Mouse (Mus musculus): ENCODE data around the gene Car15. TPM values are rescaled to one million over a fixed set of nuclear protein-coding genes. Genes with fewer than 3 reads are reported as not detected.

Car15 gene
- polyA plus RNA-seq, 1 experiment: 3.2 TPM

- no peak for TF ChIP-seq FLI1 (IDR thresholded peaks at IDR 0.05; ENCODE audit: low read length)
- no peak for TF ChIP-seq GATA1 (IDR thresholded peaks at IDR 0.05; ENCODE audit: borderline replicate concordance, low read length)
- Histone ChIP-seq H3K36me3 (replicated peaks; ENCODE audit: low read length) (no peaks in the 10 kb centered on the region), H3K27me3 (replicated peaks) (peaks cover 98% of the 10 kb centered on the region), H3K9me3 (no peaks in the 10 kb centered on the region; the same call in 1 of the 2 replicates), H3K4me1 (peaks cover 62% of the 10 kb centered on the region), H3K4me3 (replicated peaks) (peak overlapping the region; percentile 91)
These were observed 33.2 kb downstream of the Car15 start for GRCm38 (mm10) chr16:17804982-17805381.

DNA sequence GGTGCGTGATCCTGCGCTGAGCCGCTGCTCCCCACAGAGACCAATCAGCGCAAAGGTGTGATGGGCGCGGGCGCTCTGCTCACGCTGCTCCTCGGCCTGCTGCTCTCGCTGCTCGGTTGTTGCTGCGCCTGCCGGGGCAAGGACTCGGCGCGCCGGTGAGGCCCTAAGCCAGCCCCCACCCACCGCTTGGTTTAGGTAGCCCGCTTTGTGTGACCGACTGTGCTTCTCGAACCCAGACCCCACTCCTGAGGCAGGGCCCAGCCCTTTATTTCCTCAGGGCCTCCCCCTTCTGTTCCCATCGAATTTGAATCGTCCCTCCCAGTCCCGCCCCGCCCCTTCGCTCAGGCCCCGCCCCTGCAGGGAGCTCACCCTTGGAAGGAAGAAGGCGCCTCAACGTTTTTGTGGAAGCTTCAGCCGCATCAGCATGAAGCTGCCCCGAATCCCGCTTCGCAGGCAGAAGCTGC is 33.7 kb downstream of the Car15 start:
- H3K4me3 ChIP-seq (replicated peaks): peak overlapping the region; percentile 91
- TF ChIP-seq GATA1 (IDR thresholded peaks at IDR 0.05; ENCODE audit: borderline replicate concordance, low read length): no peak
- no peak for TF ChIP-seq FLI1 (IDR thresholded peaks at IDR 0.05; ENCODE audit: low read length)
- H3K27me3 ChIP-seq (replicated peaks): peaks cover 98% of the 10 kb centered on the region
- no peaks in the 10 kb centered on the region for H3K36me3 ChIP-seq (replicated peaks; ENCODE audit: low read length)
- peaks cover 57% of the 10 kb centered on the region for H3K4me1 ChIP-seq
- H3K9me3 ChIP-seq: no peaks in the 10 kb centered on the region; the same call in 1 of the 2 replicates

DNA sequence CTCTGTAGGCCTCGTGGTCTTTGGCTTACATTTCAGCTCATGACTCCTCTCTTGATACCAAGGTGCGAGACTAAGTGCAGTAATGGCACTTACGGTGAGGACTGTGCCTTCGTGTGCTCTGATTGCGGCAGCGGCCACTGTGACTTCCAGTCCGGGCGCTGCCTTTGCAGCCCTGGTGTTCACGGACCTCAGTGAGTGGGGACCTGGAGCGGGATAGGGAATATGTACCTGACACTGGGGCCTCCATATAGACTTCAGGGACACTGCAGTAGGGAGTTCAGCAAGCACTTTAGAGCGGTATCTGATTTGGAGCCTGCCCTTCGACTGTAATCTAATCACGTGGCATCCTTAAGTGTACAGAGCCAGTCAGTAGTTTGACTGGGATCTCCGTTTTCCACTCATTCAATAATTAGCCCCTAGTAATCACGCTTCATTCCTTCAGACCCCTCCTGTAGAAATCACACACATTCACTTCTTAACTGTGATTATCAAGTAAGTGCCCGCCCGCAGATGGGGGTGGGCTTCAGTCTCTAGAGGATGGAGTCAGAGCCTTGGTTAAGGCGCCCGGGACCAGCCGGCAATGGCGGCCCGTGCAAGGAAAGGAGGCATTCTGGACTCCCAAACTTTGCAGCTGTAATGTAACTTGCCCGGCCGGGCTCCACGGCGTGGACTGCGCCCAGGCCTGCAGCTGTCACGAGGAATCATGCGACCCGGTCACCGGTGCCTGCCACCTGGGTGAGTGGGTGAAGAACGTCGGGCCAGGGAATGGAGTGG is 34.3 kb downstream of the Car15 start:
- Histone ChIP-seq H3K4me3 (replicated peaks) (peak overlapping the region; percentile 91), H3K36me3 (replicated peaks; ENCODE audit: low read length) (no peaks in the 10 kb centered on the region), H3K4me1 (peaks cover 51% of the 10 kb centered on the region), H3K27me3 (replicated peaks) (peaks cover 98% of the 10 kb centered on the region), H3K9me3 (no peaks in the 10 kb centered on the region; the same call in 1 of the 2 replicates)
- no peak for TF ChIP-seq GATA1 (IDR thresholded peaks at IDR 0.05; ENCODE audit: borderline replicate concordance, low read length)
- TF ChIP-seq FLI1 (IDR thresholded peaks at IDR 0.05; ENCODE audit: low read length): no peak

DNA sequence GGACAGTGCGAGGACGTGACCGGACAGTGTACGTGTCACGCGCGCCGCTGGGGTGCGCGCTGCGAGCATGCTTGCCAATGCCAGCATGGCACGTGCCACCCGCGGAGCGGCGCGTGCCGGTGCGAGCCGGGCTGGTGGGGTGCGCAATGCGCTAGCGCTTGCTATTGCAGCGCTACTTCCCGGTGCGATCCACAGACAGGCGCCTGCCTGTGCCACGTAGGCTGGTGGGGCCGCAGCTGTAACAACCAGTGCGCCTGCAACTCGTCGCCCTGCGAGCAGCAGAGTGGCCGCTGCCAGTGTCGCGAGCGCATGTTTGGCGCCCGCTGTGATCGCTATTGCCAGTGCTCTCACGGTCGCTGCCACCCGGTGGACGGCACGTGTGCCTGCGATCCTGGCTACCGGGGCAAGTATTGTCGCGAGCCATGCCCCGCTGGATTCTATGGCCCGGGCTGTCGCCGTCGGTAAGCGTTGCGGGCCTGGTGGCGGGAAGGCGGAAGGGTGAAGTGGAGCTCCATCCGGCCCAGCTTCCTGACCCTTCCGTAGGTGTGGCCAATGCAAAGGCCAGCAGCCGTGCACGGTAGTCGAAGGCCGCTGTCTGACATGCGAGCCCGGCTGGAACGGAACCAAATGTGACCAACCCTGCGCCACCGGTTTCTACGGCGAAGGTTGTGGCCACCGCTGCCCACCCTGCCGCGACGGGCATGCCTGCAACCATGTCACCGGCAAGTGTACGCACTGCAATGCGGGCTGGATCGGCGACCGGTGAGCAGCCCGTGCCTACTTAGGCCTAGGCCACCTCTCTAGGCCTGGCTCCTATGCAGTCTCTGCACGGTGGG is 35.1 kb downstream of the Car15 start:
- Histone ChIP-seq H3K27me3 (replicated peaks) (peaks cover 99% of the 10 kb centered on the region), H3K9me3 (no peaks in the 10 kb centered on the region; the same call in 1 of the 2 replicates), H3K36me3 (replicated peaks; ENCODE audit: low read length) (no peaks in the 10 kb centered on the region), H3K4me1 (peaks cover 56% of the 10 kb centered on the region), H3K4me3 (replicated peaks) (peak overlapping the region; percentile 91)
- no peak for TF ChIP-seq FLI1 (IDR thresholded peaks at IDR 0.05; ENCODE audit: low read length)
- TF ChIP-seq GATA1 (IDR thresholded peaks at IDR 0.05; ENCODE audit: borderline replicate concordance, low read length): no peak

DNA sequence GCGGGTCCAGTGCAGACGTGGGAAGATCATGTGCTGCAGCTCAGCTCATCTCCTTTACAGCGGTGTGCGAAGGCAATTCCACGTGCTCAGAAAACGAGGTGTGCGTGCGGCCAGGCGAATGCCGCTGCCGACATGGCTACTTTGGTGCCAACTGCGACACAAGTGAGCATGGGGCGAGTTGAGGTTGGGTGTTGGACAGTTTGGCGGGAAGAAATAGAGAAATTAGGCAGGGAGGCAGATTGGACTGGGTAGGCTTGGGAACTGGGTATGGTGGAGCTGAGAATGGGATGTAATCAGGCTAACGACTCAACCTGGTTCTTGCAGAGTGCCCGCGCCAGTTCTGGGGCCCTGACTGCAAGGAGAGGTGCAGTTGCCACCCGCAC is 35.7 kb downstream of the Car15 start:
- H3K27me3 ChIP-seq (replicated peaks): peaks cover 99% of the 10 kb centered on the region
- TF ChIP-seq GATA1 (IDR thresholded peaks at IDR 0.05; ENCODE audit: borderline replicate concordance, low read length): no peak
- TF ChIP-seq FLI1 (IDR thresholded peaks at IDR 0.05; ENCODE audit: low read length): no peak
- peaks cover 56% of the 10 kb centered on the region for H3K4me1 ChIP-seq
- H3K9me3 ChIP-seq: no peaks in the 10 kb centered on the region; the same call in 1 of the 2 replicates
- no peaks in the 10 kb centered on the region for H3K36me3 ChIP-seq (replicated peaks; ENCODE audit: low read length)
- H3K4me3 ChIP-seq (replicated peaks): peak overlapping the region; percentile 91

- no peaks in the 10 kb centered on the region; the same call in 1 of the 2 replicates for H3K9me3 ChIP-seq
- peaks cover 99% of the 10 kb centered on the region for H3K27me3 ChIP-seq (replicated peaks)
- no peak overlapping the region for H3K4me3 ChIP-seq (replicated peaks)
- peaks cover 56% of the 10 kb centered on the region for H3K4me1 ChIP-seq
- H3K36me3 ChIP-seq (replicated peaks; ENCODE audit: low read length): no peaks in the 10 kb centered on the region
- TF ChIP-seq GATA1 (IDR thresholded peaks at IDR 0.05; ENCODE audit: borderline replicate concordance, low read length): no peak
- no peak for TF ChIP-seq FLI1 (IDR thresholded peaks at IDR 0.05; ENCODE audit: low read length)
These were observed 36.2 kb downstream of the Car15 start for GRCm38 (mm10) chr16:17801777-17802455.

GRCm38 (mm10) chr16:17799584-17799983 is 38.6 kb downstream of the Car15 start:
- peaks cover 44% of the 10 kb centered on the region for H3K4me1 ChIP-seq
- no peak overlapping the region for H3K4me3 ChIP-seq (replicated peaks)
- TF ChIP-seq GATA1 (IDR thresholded peaks at IDR 0.05; ENCODE audit: borderline replicate concordance, low read length) (no peak), FLI1 (IDR thresholded peaks at IDR 0.05; ENCODE audit: low read length) (no peak)
- H3K9me3 ChIP-seq: no peaks in the 10 kb centered on the region; the same call in 1 of the 2 replicates
- H3K27me3 ChIP-seq (replicated peaks): peaks cover 96% of the 10 kb centered on the region
- no peaks in the 10 kb centered on the region for H3K36me3 ChIP-seq (replicated peaks; ENCODE audit: low read length)

GRCm38 (mm10) chr16:17798321-17799180 is 39.6 kb downstream of the Car15 start:
- peaks cover 34% of the 10 kb centered on the region for H3K4me1 ChIP-seq
- peaks cover 96% of the 10 kb centered on the region for H3K27me3 ChIP-seq (replicated peaks)
- H3K4me3 ChIP-seq (replicated peaks): no peak overlapping the region
- TF ChIP-seq GATA1 (IDR thresholded peaks at IDR 0.05; ENCODE audit: borderline replicate concordance, low read length) (no peak), FLI1 (IDR thresholded peaks at IDR 0.05; ENCODE audit: low read length) (no peak)
- H3K36me3 ChIP-seq (replicated peaks; ENCODE audit: low read length): no peaks in the 10 kb centered on the region
- H3K9me3 ChIP-seq: no peaks in the 10 kb centered on the region; the same call in 1 of the 2 replicates
